Mouse (Mus musculus): Measurements from ENCODE around the gene Fnip1.

The Fnip1 gene

GRCm38 (mm10) chr11:54458168-54458567, 20.2 kb downstream of the Fnip1 start:
- no peak for DNase-seq (ENCODE audit: low spot score in 2 of 2)

DNA sequence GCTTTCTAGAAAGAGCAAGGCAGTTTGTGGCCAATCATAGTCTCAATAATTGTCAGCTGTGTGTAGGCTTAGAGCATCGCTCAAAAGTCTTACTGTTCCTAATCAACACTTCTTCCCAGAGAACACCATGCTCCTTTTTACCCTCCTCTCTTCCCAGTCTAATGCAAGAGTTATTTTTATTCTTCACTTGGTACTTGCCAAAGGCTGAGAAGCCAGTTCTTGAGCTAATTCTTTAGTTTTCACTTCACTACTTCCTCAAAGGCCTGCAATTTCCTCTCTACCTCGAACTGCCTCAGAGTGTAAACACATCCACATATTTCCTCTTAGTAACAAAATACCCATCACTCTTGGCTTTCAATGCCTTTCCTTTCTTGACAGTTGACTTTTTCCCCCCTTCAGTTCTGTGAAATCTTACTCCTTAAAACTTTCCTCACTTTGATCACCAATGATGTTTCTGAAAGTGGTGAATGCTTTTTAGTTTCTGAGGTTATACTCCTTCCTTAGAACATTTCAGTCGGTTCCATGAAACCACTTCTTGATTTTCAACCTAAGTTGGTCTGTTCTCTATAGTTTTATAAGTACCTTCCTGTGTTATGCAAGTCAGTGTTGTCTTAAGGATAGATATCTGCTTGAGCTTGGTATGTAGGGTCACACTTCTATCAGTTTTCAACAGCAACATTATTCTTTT, 26.7 kb downstream of the Fnip1 start:
- no peak for DNase-seq (ENCODE audit: low spot score in 2 of 2)

DNA sequence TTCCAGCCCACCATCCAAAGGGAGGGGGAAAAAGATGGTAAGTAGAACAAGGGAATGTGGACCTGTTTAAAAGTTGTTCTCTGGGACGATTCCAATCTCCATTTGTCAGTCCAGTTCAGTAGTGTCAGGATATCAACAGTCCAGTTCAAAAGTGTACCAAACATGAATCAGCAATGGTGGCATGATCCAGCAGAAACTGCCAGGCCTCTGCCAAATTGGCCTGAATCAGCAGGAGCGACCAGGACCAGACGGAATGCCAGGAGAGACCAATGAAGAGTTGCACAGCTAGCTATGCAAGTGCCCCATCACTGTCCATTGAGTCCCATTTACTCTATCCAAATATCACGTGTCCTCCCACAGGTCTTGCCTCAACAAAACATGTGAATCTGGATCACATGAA, 34.2 kb downstream of the Fnip1 start:
- no peak for DNase-seq (ENCODE audit: low spot score in 2 of 2)

- DNase-seq (ENCODE audit: low spot score in 2 of 2), result no peak
Measured at GRCm38 (mm10) chr11:54478414-54478813, 40.4 kb downstream of the Fnip1 start.

DNA sequence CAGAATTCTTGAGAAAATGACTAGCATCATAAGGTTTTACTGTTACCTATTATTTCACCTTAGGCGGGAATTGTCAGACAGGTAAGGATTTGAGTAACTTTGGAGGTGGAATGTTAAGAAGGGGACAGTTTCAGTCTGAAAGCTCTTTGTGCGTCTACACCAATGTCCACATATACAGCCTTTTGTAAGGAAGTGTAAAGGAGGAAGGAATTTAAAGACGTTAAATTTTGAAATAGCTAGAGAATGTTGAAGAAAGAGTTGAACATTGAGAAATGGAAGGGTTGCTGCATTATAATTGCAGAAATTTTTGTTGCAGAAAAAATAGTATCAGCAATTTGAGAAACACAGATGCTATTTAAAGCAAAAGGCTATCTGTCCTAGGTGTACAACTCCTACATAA, 48.0 kb downstream of the Fnip1 start:
- DNase-seq (ENCODE audit: low spot score in 2 of 2), result no peak

DNA sequence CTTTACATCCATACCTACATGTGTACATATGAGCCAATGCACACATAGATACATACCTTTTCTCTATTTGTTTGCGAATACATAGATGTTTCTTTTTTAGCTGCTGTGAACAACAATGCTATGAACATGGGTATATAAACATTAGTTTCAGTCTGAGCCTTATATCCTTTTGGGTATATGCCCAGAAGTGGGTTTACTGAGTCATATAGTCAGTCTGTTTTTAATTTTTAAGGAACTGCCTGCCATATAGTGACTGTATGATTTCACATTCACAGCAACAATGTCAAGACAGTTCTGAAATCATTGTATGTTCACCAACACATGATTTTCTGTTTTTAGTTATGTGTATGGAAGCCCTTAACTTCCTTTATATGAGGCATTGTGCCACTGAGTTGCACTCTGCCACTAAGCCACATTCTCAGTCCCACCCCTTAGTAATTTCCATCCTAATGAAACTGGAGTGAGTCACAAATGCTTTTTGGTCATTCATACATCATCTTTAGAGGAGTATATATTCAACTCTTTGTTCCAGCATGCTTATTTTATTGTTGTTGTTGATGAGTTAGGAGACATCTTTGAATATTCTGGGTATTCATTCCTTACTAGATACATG, 54.1 kb downstream of the Fnip1 start:
- no peak for DNase-seq (ENCODE audit: low spot score in 2 of 2)

DNA sequence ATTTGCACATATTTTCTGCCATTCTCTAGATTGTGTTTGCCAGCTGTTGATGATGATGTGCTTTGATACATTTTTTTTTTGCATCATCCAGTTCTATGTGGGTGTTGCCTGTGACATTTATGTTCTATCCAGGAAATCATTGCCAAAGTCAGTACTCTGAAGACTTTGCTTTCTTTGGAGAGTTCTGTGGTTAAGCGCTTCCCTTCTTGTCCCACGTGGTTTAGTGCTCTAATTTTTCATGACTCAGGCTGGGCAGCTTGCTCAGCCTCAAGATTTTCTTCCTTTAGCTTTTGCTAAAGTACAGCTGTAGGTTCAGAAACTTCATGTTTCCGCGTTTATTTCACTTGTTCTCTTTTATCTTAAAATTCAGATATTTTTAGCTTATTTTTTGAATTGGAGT, 54.6 kb downstream of the Fnip1 start:
- no peak for DNase-seq (ENCODE audit: low spot score in 2 of 2)

GRCm38 (mm10) chr11:54499838-54500237, 61.8 kb downstream of the Fnip1 start:
- DNase-seq (ENCODE audit: low spot score in 2 of 2), result no peak

DNA sequence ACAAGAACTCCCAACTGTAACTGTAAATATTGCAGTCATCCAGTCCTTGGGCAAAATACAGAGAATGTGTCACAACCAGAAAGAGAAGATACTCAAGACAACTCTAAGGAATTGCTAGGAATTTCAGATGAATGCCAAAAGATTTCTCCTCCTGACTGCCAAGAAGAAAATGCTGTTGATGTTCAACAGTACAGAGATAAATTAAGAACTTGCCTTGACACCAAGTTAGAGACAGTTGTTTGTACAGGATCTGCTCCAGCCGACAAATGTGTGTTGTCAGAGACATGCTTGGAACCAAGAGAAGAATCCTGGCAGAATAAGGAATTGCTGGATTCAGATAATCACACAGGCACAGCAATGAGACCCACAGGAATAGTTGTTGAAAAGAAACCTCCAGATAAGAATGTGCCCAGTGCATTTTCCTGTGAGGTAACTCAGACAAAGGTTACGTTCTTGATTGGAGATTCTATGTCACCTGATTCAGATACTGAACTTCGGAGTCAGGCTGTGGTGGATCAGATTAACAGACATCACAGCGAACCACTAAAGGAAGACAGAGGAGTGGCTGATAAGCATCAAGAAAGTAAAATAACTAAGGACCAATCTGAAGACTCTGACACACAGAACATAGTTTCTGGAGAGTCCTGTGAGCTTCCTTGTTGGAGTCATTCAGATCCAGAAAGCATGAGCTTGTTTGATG, 64.7 kb downstream of the Fnip1 start:
- DNase-seq (ENCODE audit: low spot score in 2 of 2), result no peak

GRCm38 (mm10) chr11:54513584-54513983, 75.6 kb downstream of the Fnip1 start:
- DNase-seq (ENCODE audit: low spot score in 2 of 2), result no peak

DNA sequence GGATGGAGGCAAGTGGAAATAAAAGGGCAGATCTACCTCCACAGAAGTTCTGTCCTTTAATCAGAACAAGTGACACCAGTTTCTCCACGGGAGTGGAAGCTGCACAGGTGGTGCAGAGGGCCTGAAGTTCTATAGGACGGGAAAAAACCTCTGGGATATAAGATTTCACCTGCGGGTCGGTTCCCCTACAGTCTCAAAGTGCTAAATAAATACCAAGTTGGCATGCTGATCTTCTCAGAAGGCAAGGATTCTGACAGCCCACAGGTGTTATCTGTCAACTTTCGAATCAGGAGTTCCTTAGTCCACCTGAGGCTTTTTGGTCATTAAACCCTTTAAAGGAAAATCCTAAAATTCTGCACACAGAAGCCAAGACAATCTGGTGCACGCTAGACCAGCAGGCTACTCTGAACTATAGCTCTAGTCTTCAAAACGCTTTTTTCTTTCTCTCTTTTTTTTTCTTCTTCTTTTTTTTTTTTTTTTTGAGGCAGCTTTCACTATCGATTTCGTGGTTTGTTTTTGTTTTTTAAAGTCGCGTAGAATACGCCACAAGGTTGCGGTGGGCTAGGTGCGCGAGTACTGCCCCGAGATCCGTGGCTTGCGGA, 84.0 kb downstream of the Fnip1 start:
- no peak for DNase-seq (ENCODE audit: low spot score in 2 of 2)

GRCm38 (mm10) chr11:54522529-54523430, 84.8 kb downstream of the Fnip1 start, which contains the start of gene Rapgef6:
Gene Rapgef6 (plus strand): TSS chr11:54522847.
- DNase-seq (ENCODE audit: low spot score in 2 of 2), result peak; percentile 95 to 97

- DNase-seq (ENCODE audit: low spot score in 2 of 2), result no peak
Measured at GRCm38 (mm10) chr11:54523431-54524001, 85.5 kb downstream of the Fnip1 start.

- no peak for DNase-seq (ENCODE audit: low spot score in 2 of 2)
Measured at GRCm38 (mm10) chr11:54528002-54528401, 90.0 kb downstream of the Fnip1 start.

- DNase-seq (ENCODE audit: low spot score in 2 of 2), result no peak
Measured at GRCm38 (mm10) chr11:54530391-54530790, 92.4 kb downstream of the Fnip1 start.

- DNase-seq (ENCODE audit: low spot score in 2 of 2), result no peak
Measured at GRCm38 (mm10) chr11:54530916-54531315, 92.9 kb downstream of the Fnip1 start.

- DNase-seq (ENCODE audit: low spot score in 2 of 2), result no peak
Measured at GRCm38 (mm10) chr11:54533834-54534233, 95.8 kb downstream of the Fnip1 start.

GRCm38 (mm10) chr11:54534871-54535270, 96.9 kb downstream of the Fnip1 start:
- peak; percentile 27 to 68 for DNase-seq (ENCODE audit: low spot score in 2 of 2)

DNA sequence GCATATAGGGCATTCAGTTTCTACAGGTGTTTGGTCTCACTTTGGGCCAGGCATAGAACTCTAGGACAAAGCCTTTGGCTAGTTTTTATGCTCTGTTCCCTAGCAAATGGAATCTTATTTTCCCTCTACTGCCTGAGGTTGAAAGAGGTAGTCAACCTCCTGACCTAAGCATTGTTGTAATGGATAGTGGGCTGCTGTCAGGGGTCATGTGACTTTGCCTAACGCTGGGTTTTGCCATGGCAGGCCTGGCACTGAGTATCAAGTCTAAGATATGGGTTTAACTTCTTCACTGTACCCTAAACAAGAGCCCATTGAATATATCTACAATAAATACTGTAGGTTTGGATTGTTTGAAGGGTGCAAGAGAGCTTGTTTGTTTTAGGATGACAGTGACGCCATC, 101.0 kb downstream of the Fnip1 start:
- DNase-seq (ENCODE audit: low spot score in 2 of 2), result no peak

DNA sequence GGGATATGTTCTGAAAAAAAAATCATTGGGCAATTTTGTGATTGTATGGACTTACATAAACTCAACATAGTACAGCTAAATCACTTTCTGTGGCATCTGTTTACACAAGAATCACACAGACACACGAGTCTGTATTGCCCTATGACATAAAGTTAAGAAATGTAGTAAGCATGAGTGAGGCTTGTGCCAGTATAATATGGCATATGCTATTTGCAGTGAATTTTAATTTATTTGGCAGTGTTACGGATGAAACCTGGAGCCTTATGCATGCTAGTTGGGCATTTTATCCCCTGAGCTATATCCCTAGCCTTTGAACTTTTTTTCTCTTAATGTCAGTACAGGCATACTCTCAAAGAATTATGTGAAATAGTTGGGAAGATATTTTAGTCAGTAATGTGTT, 101.5 kb downstream of the Fnip1 start:
- no peak for DNase-seq (ENCODE audit: low spot score in 2 of 2)

DNA sequence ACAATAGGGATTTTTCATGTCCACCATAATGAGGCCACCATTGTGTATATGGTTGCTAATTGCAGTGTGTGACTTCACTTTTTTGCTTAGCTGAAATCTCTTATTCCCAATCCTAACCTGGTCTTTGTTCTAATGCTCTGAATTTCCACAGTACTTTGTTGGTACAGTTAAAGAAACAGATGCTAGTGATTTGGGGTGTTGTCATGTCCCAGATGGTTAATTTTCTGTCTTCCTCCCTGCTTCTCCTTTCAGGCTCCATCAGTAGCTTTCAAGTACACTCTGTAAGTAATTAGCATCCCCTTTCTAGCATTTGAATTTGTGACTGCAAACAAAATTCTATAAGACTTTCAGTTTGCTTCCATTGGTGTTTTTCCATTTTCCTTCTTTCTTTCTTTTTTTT, 102.3 kb downstream of the Fnip1 start:
- no peak for DNase-seq (ENCODE audit: low spot score in 2 of 2)
